Mouse (Mus musculus) stomach, embryonic 14.5 days (tissue): Measurements from ENCODE around the gene Itga9. TPM values are rescaled to one million over a fixed set of nuclear protein-coding genes. Genes with fewer than 3 reads are reported as not detected.

ENCODE experiments used
- ATAC-seq: fragments of 200-750 bp; cut with Nextera tagmentation; 2 replicates; pipeline ENCODE4 v1.8.0; 2017; ENCODE audit warnings: low read depth, moderate TSS enrichment; ENCODE audit not compliant: insufficient number of reproducible peaks, insufficient read depth, low FRiP score
- H3K27ac ChIP-seq: fragments of 300-500 bp; sonication (generic); 2 replicates; pipeline ENCODE4 v1.5.1; 2014; ENCODE audit warnings: mild to moderate bottlenecking, low read length, moderate library complexity, mixed read lengths
- H3K27me3 ChIP-seq: fragments of 300-500 bp; sonication (generic); 2 replicates; pipeline ENCODE4 v1.6.1; 2014; ENCODE audit warnings: low read length, control low read depth, mixed read lengths; ENCODE audit not compliant: control insufficient read depth, insufficient read depth
- H3K36me3 ChIP-seq: fragments of 300-500 bp; sonication (generic); 2 replicates; pipeline ENCODE4 v1.6.1; 2014; ENCODE audit warnings: mild to moderate bottlenecking, control low read depth, low read length, moderate library complexity, mixed read lengths; ENCODE audit not compliant: control insufficient read depth, insufficient read depth
- H3K4me1 ChIP-seq: fragments of 300-500 bp; sonication (generic); 2 replicates; pipeline ENCODE4 v1.6.1; 2014; ENCODE audit warnings: low read length, control low read depth, mixed read lengths; ENCODE audit not compliant: control insufficient read depth, insufficient read depth
- H3K4me2 ChIP-seq: fragments of 300-500 bp; sonication (generic); replicated peaks from 2 replicates; pipeline ENCODE4 v1.6.1; 2014; ENCODE audit warnings: low read depth, low read length, control low read depth
- H3K4me3 ChIP-seq: fragments of 300-500 bp; sonication (generic); 2 replicates; pipeline ENCODE4 v1.5.1; 2014; ENCODE audit warnings: low read depth, low read length, control low read depth
- H3K9ac ChIP-seq: fragments of 300-500 bp; sonication (generic); replicated peaks from 2 replicates; pipeline ENCODE4 v1.6.1; 2014; ENCODE audit warnings: low read depth, mild to moderate bottlenecking, control low read depth, low read length, moderate library complexity, mixed read lengths
- H3K9me3 ChIP-seq: fragments of 300-500 bp; sonication (generic); 2 replicates; pipeline ENCODE4 v1.6.1; 2016; ENCODE audit warnings: low read depth, low read length, control low read depth; ENCODE audit not compliant: control insufficient read depth
- WGBS: fragments of 180-500 bp; shearing (Covaris S2); extraction: QIAGEN DNeasy Blood & Tissue Kit; methylation state at CpG from one replicate; pipeline ENCODE4 v1.1.7; 2014; 5-methylcytosine and 5-hydroxymethylcytosine counted together
- polyA plus RNA-seq: library from polyadenylated mRNA; unstranded; fragments of >200 nt; fragmentation: Nextera tagmentation; extraction: Ambion mirVana; gene quantifications from 2 replicates; pipeline ENCODE4 v1.2.1, GENCODE M21; 2014

The Itga9 gene
- polyA plus RNA-seq, 1 experiment from 2014 or later: 14.3 TPM

DNA sequence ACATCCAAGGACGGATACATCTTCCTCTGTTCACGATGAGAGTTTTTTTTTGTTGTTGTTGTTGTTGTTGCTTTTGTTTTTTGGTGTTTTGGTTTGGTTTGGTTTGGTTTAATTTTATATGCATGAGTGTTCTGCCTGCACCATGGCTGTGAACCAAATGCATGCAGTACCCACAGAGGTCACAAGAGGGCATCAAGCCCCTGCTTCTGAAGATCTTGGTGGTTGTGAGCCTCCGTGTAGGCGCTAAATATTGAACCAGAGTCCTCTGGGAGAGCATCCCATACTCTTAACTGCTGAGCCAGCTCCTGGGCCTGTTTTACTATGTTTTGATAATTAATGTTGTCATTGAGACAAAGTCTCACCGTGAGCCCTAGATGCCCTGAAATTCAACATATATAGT lies 308.8 kb downstream of the Itga9 start:
- Histone ChIP-seq H3K9me3 (no peaks in the 10 kb centered on the region), H3K27ac (no peak overlapping the region), H3K4me3 (no peak overlapping the region), H3K27me3 (no peaks in the 10 kb centered on the region), H3K9ac (no peak overlapping the region), H3K36me3 (no peaks in the 10 kb centered on the region), H3K4me2 (no peak overlapping the region), H3K4me1 (0 out of 2 replicates have a peak, but pooled peaks cover 4% of the 10 kb centered on the region)
- no peak for ATAC-seq
- WGBS: 62% methylated on average over 5 of the region's 5 CpGs

DNA sequence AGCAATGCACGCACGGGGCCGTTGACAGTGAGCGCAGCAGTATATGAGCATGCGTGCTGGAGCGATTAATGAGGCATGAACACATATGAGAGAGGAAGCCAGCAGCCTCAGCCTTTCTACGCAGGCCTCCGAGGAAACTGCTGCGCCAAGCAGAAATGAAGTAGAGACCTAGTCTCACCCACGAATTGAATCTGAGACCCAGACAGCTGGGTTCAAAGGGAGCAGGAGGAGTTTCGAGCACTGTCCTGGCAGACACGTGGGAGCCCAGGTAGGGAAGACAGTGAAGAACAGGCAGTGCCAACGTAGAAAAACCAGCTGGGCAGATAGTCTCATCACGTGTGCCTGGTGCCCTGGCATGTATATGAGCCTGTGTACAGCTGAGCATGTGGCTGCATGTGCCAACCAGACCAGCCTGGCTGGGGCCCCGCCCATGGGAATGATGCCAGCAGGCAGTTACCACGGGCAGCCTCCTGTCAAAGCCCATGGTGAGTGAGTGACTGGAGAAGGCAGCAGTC lies 313.2 kb downstream of the Itga9 start:
- whole genome bisulfite sequencing: 79% methylated on average over 16 of the region's 16 CpGs
- ATAC-seq: no peak
- Histone ChIP-seq H3K4me3 (no peak overlapping the region), H3K4me2 (no peak overlapping the region), H3K9me3 (no peaks in the 10 kb centered on the region), H3K9ac (no peak overlapping the region), H3K4me1 (peaks cover 6% of the 10 kb centered on the region), H3K27me3 (no peaks in the 10 kb centered on the region), H3K36me3 (no peaks in the 10 kb centered on the region), H3K27ac (no peak overlapping the region)

DNA sequence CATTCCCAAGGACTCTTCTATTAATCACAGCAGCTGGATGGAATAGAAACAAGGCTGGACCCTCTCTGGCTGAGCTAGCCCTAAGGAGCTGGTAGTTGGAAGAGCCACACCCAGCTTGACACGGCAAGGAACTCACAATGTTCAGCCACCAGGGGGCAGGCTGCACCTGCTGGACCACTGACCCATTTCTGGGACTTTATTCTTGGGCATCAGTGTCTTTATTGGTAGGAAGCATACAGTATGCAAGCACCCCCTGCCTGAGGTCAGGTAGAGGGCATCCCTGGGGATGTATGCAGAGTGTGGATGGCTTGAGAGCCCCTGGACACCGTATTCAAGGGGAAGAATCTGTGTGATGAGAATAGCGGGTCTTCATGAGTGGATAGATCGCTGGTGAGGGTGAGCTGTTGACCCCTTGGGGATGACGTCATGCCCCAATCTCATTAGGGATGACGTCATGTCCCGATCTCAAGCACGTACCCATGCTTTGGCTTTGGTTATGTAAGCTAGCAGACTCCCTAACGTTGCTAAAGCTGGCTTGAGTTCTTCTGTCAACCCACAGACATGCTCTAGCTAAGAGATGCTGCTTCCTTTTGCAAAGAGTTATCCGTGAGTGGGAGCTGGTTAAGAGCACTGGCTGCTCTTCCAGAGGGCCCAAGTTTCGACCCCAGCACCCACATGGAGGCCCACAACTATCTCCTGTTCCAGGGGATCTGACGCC lies 314.5 kb downstream of the Itga9 start:
- no peaks in the 10 kb centered on the region for H3K27me3 ChIP-seq
- H3K9me3 ChIP-seq: no peaks in the 10 kb centered on the region
- 42% methylated on average over 12 of the region's 12 CpGs for WGBS
- H3K9ac ChIP-seq: no peak overlapping the region
- ATAC-seq: peak; percentile 11; the same call in 1 of the 2 replicates
- H3K4me2 ChIP-seq: no peak overlapping the region
- H3K4me1 ChIP-seq: peaks cover 8% of the 10 kb centered on the region
- no peak overlapping the region for H3K4me3 ChIP-seq
- H3K36me3 ChIP-seq: no peaks in the 10 kb centered on the region
- H3K27ac ChIP-seq: no peak overlapping the region

DNA sequence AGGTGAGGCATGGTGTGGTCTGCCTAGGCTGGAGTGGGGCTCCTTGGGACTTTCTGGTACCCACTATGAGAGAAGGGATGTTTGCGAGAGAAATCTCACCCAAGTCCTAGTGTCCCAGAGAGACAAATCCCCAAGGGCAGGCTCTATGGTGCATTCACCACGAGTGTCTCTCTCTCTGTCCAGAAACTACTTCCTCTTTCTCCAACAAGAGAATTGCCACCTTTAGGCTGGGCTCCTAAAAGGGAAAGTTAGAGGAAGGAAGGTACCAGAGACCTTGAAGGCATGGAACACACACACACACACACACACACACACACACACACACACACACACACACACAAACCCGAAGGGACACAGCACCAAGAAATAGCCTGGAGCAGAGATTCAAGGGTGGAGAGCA lies 315.4 kb downstream of the Itga9 start:
- Histone ChIP-seq H3K27ac (no peak overlapping the region), H3K4me1 (peaks cover 8% of the 10 kb centered on the region), H3K9ac (no peak overlapping the region), H3K9me3 (no peaks in the 10 kb centered on the region), H3K36me3 (no peaks in the 10 kb centered on the region), H3K4me2 (no peak overlapping the region), H3K27me3 (no peaks in the 10 kb centered on the region), H3K4me3 (no peak overlapping the region)
- 75% methylated on average over 3 of the region's 3 CpGs for WGBS
- ATAC-seq: no peak

DNA sequence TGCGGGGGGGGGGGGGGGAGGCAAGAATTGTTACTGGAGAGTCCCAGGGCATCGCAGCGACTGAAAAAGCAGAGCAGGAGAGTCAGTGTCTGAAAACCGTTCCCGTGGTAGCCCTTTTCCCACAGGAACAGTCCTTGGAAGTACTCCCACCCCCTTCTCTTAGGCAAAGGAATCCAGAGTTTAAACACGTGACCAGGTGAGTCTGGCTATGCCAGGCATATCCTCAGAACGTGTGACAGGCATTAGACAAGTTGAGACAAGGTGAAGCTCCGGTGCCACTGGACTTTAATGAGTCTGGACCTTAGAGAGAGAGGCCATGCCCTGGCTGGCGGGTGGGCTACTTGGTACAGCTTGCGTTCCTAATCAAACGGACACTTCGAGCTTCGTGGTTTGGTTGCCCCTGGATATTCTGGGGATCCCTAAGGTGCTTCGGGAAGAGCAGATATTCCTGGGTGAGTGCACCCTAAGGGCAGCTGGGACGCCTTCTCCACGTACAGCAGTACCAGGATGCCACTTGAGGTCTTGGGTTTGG lies 318.1 kb downstream of the Itga9 start:
- Histone ChIP-seq H3K36me3 (no peaks in the 10 kb centered on the region), H3K4me3 (peak overlapping the region; percentile 78), H3K9me3 (no peaks in the 10 kb centered on the region), H3K9ac (peak overlapping the region; percentile 70), H3K4me2 (peak overlapping the region; percentile 98), H3K27me3 (no peaks in the 10 kb centered on the region), H3K4me1 (peaks cover 25% of the 10 kb centered on the region), H3K27ac (0 out of 2 replicates have a peak overlapping the region, but pooled peaks have one; percentile 33)
- 13% methylated on average over 16 of the region's 16 CpGs for WGBS
- ATAC-seq: no peak

DNA sequence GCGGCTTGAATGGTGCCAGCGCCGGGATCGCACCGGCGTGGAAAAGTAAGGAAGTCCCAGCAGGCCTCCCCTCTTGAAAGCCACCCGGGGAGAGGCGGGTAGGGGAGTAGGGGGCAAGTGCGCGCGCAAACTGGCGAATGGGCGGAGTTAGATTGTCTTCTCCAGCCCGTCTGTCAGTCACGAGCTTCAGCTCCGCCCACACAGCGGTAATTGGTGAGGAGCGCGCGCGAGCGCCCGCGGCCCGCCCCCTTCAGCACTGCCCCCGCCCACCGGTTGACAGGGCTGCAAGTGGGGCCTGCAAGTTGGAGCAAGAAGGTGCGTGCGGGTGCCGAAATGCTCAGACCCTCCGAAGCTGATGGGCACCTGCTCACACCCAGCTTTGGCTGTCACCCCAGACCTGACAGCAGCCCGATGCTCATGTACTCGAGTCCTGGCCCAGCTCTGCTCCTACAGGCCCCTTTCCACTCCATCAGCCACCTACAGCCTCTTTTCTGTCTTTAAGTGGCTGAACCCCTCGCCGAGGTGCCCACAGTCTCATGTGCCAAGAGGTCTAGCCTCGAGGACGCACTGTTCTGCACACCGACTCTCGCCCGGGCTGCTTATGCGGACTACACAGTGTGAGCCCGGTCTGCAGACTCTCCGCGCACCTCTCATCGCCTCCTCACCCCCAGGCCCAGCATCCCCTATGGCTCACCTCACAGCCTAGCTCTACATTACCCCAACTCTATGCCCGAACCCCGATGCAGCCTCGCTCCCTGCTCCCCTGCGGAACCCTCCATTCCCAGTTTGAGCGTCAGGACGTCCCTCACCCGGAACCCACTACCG lies 319.0 kb downstream of the Itga9 start:
- Histone ChIP-seq H3K36me3 (no peaks in the 10 kb centered on the region), H3K4me2 (peak overlapping the region; percentile 98), H3K27ac (peak overlapping the region; percentile 87), H3K4me3 (peak overlapping the region; percentile 78), H3K9me3 (no peaks in the 10 kb centered on the region), H3K9ac (peak overlapping the region; percentile 70), H3K27me3 (no peaks in the 10 kb centered on the region), H3K4me1 (peaks cover 24% of the 10 kb centered on the region)
- WGBS: under 1% methylated on average over 53 of the region's 53 CpGs
- ATAC-seq: peak; percentile 85

DNA sequence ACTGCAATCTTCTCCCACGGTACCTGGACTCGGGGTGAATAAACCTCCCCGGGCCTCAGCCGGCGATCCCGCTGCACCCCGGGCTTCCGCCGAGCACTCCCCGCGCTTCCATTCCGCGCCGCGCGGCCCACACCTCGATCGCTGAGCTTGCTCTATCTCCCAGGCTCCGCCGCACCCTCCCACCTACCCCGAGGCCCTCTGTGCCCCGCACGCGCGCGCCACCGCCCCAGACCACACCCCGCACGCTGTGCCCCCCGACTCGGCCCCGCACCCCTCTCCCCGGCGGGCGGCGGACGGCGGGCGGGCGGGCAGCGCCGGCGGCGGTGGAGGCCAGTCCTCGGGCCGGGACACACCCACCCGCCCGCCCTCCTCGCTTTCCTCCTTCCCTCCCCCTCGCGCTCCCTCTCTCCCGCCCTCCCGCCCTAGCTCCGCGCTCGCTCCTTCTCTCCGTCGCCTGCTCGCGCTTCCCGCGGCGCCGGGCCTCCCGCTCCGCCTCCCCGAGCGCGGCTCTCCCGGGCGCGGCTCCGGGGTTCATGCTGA lies 319.7 kb downstream of the Itga9 start, which contains the start of gene Ctdspl:
Gene Ctdspl (plus strand): TSS at position 343 of the 540 bp plus-strand sequence.
- Histone ChIP-seq H3K27ac (peak within 1 kb of the TSS; percentile 87), H3K36me3 (no peaks in the 10 kb centered on the region), H3K4me2 (peak within 1 kb of the TSS; percentile 98), H3K4me3 (peak within 1 kb of the TSS; percentile 78), H3K4me1 (peaks cover 23% of the 10 kb centered on the region), H3K27me3 (no peaks in the 10 kb centered on the region), H3K9ac (peak within 1 kb of the TSS; percentile 70), H3K9me3 (no peaks in the 10 kb centered on the region)
- peak; percentile 38 for ATAC-seq
- 2% methylated on average over 36 of the region's 73 CpGs for WGBS
